Mouse (Mus musculus): Measurements from ENCODE around the gene Nr4a3. TPM values are rescaled to one million over a fixed set of nuclear protein-coding genes. Genes with fewer than 3 reads are reported as not detected.
A peak's percentile ranks its signal among the peaks of the same experiment; 100 is the strongest.

The Nr4a3 gene
- polyA plus RNA-seq, 1 experiment from 2014 or later = 0.13 TPM

DNA sequence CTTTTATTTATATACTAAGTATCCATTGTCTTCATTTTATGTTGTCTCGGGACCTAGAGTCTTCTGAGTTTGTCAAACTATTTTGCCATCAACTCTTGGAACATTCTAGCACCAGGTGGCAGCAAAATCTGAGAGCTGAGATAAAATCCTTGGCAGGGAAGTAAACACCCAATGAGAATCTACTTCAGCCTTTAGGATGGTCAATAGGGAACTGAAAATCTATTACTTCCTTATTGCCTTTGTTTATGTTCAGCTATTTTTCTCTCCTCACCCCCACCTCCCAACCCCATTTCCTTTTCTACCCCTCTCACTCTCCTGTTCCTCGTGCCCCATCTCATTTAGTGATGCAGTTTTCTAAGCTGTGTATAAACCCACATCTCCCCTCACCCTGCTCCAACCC lies 63.6 kb downstream of the Nr4a3 start:
- no peak overlapping the region for H3K4me2 ChIP-seq (ENCODE audit: low read depth, low read length)
- no peak for ATAC-seq (replicated peaks; ENCODE audit: extremely low read depth, insufficient read depth, low FRiP score)
- no peaks in the 10 kb centered on the region for H3K4me1 ChIP-seq (ENCODE audit: control insufficient read depth, insufficient read depth, low read length)
- H3K27ac ChIP-seq (ENCODE audit: low read length) = no peak overlapping the region
- H3K36me3 ChIP-seq (ENCODE audit: control insufficient read depth, insufficient read depth) = no peaks in the 10 kb centered on the region
- no peaks in the 10 kb centered on the region for H3K9me3 ChIP-seq (replicated peaks; ENCODE audit: control insufficient read depth, low read length)
- no peaks in the 10 kb centered on the region for H3K27me3 ChIP-seq (ENCODE audit: control insufficient read depth, insufficient read depth, low read length)
- H3K9ac ChIP-seq (ENCODE audit: low read length) = no peak overlapping the region
- no peak overlapping the region for H3K4me3 ChIP-seq (ENCODE audit: low read length)
- WGBS = 58% methylated on average over 2 of the region's 2 CpGs

DNA sequence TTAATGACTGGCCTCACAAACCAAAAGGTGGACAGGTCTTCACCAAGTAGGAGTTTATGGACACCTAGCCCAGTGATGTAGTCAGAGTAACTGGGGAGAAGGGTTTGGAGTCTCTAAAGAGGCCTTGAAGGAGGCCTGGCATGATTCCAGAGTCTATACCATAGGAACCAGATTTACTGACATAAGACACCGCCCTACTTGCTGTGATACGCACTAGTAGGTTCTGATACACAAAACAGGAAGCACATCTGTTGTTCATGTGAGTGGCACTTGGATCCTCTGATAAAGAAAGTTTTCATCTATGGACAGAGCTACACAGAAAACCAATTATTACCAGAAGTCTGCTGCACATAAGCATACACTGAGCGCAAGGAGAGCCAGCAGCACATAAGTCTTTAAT lies 65.4 kb downstream of the Nr4a3 start:
- Histone ChIP-seq H3K4me3 (ENCODE audit: low read length) (no peak overlapping the region), H3K9ac (ENCODE audit: low read length) (no peak overlapping the region), H3K27ac (ENCODE audit: low read length) (no peak overlapping the region), H3K4me1 (ENCODE audit: control insufficient read depth, insufficient read depth, low read length) (no peaks in the 10 kb centered on the region), H3K27me3 (ENCODE audit: control insufficient read depth, insufficient read depth, low read length) (no peaks in the 10 kb centered on the region), H3K36me3 (ENCODE audit: control insufficient read depth, insufficient read depth) (no peaks in the 10 kb centered on the region), H3K4me2 (ENCODE audit: low read depth, low read length) (no peak overlapping the region), H3K9me3 (replicated peaks; ENCODE audit: control insufficient read depth, low read length) (no peaks in the 10 kb centered on the region)
- 83% methylated on average over 3 of the region's 3 CpGs for WGBS
- no peak for ATAC-seq (replicated peaks; ENCODE audit: extremely low read depth, insufficient read depth, low FRiP score)

DNA sequence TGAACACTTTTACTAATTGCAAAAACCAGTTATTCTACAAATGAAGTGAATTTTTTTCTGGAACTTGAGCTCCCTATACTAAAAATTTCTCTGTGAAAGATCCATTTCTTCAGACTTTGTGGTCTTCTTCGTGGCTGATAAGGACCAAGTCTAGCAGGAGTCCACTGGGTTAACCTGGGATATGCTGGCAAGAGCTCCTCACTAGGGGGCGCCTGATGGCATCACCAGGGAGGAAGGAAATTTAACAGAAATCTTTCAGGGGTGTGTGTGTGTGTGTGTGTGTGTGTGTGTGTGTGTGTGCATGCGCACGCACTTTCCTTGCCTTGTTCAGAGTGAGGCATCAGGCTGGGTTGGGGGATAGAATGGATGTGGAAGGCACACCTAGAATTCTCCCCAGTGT lies 71.2 kb downstream of the Nr4a3 start:
- Histone ChIP-seq H3K9me3 (replicated peaks; ENCODE audit: control insufficient read depth, low read length) (no peaks in the 10 kb centered on the region), H3K27me3 (ENCODE audit: control insufficient read depth, insufficient read depth, low read length) (no peaks in the 10 kb centered on the region), H3K27ac (ENCODE audit: low read length) (no peak overlapping the region), H3K36me3 (ENCODE audit: control insufficient read depth, insufficient read depth) (no peaks in the 10 kb centered on the region), H3K4me2 (ENCODE audit: low read depth, low read length) (no peak overlapping the region), H3K9ac (ENCODE audit: low read length) (no peak overlapping the region), H3K4me1 (ENCODE audit: control insufficient read depth, insufficient read depth, low read length) (no peaks in the 10 kb centered on the region), H3K4me3 (ENCODE audit: low read length) (no peak overlapping the region)
- ATAC-seq (replicated peaks; ENCODE audit: extremely low read depth, insufficient read depth, low FRiP score) = no peak
- WGBS = 61% methylated on average over 4 of the region's 4 CpGs

DNA sequence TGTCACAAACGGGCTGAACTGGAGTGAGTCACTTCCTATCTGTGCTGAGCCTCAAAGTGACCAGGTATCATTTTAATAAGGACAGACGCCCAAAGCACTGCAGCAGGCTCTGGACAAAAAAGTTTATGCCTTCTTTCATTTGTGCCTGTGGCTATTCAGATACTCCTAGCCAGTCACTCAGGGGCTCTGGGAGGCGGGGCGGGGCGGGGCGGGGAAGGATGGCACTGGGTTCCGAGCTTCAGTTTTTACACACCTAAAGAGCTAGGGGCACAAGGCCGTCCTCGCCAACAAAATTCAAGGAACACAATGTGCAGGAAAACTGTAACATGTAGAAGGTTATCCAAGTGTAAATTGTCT lies 79.4 kb downstream of the Nr4a3 start:
- WGBS = 3% methylated on average over 9 of the region's 9 CpGs
- Histone ChIP-seq H3K27ac (ENCODE audit: low read length) (no peak overlapping the region), H3K9ac (ENCODE audit: low read length) (no peak overlapping the region), H3K4me3 (ENCODE audit: low read length) (peak overlapping the region; percentile 76), H3K4me2 (ENCODE audit: low read depth, low read length) (peak overlapping the region; percentile 80), H3K4me1 (ENCODE audit: control insufficient read depth, insufficient read depth, low read length) (peaks cover 4% of the 10 kb centered on the region; the same call in 1 of the 2 replicates), H3K9me3 (replicated peaks; ENCODE audit: control insufficient read depth, low read length) (no peaks in the 10 kb centered on the region), H3K36me3 (ENCODE audit: control insufficient read depth, insufficient read depth) (no peaks in the 10 kb centered on the region), H3K27me3 (ENCODE audit: control insufficient read depth, insufficient read depth, low read length) (no peaks in the 10 kb centered on the region)
- ATAC-seq (replicated peaks; ENCODE audit: extremely low read depth, insufficient read depth, low FRiP score) = peak; percentile 69

DNA sequence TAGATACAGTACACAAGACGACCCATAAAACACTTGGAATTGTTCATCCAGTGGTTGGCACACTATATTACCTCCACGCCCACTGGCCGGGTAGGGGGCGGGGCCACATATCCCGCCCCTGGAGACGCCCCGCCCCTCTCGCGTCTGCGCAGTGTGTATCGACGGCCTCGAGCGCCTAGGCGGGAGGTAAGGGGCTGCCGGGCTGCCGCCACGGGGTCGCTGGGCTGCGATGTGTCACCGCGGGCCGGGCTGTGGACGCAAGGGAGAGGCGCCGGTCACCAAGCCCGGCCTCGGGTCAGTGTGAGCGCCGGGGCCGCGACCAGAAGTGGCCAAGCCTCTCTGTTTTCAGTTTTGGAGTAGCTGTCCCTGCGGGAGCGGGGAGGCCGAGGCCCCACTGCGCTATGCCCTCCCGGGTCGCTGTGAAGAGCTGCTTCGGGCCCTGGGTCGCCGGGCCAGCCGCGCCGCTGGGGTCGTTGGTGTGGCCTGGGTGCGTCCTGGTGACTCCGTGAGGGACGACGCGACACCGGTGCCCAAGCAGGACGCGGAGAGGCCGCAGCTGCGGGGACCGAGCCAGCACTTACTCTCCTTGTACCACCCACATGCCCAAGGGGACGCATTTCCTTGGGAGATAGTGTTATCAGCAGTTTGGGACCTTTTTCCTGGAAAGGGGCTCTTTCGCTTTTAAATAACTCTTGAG lies 80.0 kb downstream of the Nr4a3 start, which contains the start of gene Stx17:
Gene Stx17 (plus strand): TSS at position 143 of the 697 bp plus-strand sequence.
- Histone ChIP-seq H3K9ac (ENCODE audit: low read length) (peak within 1 kb of the TSS; percentile 92), H3K4me1 (ENCODE audit: control insufficient read depth, insufficient read depth, low read length) (peaks cover 4% of the 10 kb centered on the region; the same call in 1 of the 2 replicates), H3K4me2 (ENCODE audit: low read depth, low read length) (peak within 1 kb of the TSS; percentile 80), H3K4me3 (ENCODE audit: low read length) (peak within 1 kb of the TSS; percentile 76), H3K9me3 (replicated peaks; ENCODE audit: control insufficient read depth, low read length) (no peaks in the 10 kb centered on the region), H3K27me3 (ENCODE audit: control insufficient read depth, insufficient read depth, low read length) (no peaks in the 10 kb centered on the region), H3K27ac (ENCODE audit: low read length) (peak within 1 kb of the TSS; percentile 57), H3K36me3 (ENCODE audit: control insufficient read depth, insufficient read depth) (no peaks in the 10 kb centered on the region)
- WGBS = under 1% methylated on average over 58 of the region's 58 CpGs
- peak; percentile 100 for ATAC-seq (replicated peaks; ENCODE audit: extremely low read depth, insufficient read depth, low FRiP score)

DNA sequence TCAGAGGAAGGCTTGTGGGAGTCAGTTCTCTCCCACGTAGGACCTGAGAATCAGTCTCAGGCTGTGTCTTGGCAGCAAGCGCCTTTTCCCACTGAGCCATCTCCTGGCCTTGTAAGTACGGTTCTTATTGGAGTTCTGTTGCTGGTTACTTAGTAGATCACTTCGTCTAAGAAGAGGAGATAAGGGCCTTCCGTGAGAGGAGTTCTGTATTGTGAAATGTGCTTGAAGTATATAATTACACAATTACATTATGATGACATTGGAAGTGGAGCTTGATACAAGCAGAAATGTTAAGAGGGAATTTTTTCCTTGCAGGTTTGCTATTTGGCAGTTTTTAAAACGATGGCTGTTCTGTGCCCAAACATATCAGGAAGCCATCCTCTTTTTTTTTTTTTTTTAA lies 85.4 kb downstream of the Nr4a3 start:
- H3K4me2 ChIP-seq (ENCODE audit: low read depth, low read length) = no peak overlapping the region
- no peaks in the 10 kb centered on the region for H3K27me3 ChIP-seq (ENCODE audit: control insufficient read depth, insufficient read depth, low read length)
- no peak for ATAC-seq (replicated peaks; ENCODE audit: extremely low read depth, insufficient read depth, low FRiP score)
- H3K27ac ChIP-seq (ENCODE audit: low read length) = no peak overlapping the region
- H3K36me3 ChIP-seq (ENCODE audit: control insufficient read depth, insufficient read depth) = peaks cover 6% of the 10 kb centered on the region
- H3K9ac ChIP-seq (ENCODE audit: low read length) = no peak overlapping the region
- H3K4me1 ChIP-seq (ENCODE audit: control insufficient read depth, insufficient read depth, low read length) = peaks cover 4% of the 10 kb centered on the region; the same call in 1 of the 2 replicates
- H3K4me3 ChIP-seq (ENCODE audit: low read length) = no peak overlapping the region
- WGBS = 68% methylated on average over 6 of the region's 6 CpGs
- no peaks in the 10 kb centered on the region for H3K9me3 ChIP-seq (replicated peaks; ENCODE audit: control insufficient read depth, low read length)

DNA sequence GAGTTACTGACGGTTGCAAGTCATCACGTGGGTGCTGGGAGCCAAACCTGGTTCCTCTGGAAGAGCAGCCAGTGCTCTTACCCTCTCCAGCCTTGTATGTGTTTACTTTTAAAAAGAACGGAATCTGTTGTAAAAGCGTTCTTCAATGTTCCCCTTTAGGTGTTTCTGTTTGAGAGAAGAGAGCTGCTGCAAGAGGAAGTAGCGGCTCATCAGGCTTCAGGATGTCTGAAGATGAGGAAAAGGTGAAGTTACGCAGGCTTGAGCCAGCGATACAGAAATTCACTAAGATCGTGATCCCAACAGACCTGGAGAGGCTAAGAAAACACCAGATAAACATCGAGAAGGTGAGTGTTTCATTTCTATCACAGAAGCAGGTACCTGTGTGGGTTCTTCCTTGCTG lies 86.7 kb downstream of the Nr4a3 start:
- Histone ChIP-seq H3K36me3 (ENCODE audit: control insufficient read depth, insufficient read depth) (peaks cover 9% of the 10 kb centered on the region), H3K4me3 (ENCODE audit: low read length) (no peak overlapping the region), H3K9ac (ENCODE audit: low read length) (no peak overlapping the region), H3K4me2 (ENCODE audit: low read depth, low read length) (no peak overlapping the region), H3K4me1 (ENCODE audit: control insufficient read depth, insufficient read depth, low read length) (no peaks in the 10 kb centered on the region), H3K27me3 (ENCODE audit: control insufficient read depth, insufficient read depth, low read length) (no peaks in the 10 kb centered on the region), H3K27ac (ENCODE audit: low read length) (no peak overlapping the region), H3K9me3 (replicated peaks; ENCODE audit: control insufficient read depth, low read length) (no peaks in the 10 kb centered on the region)
- no peak for ATAC-seq (replicated peaks; ENCODE audit: extremely low read depth, insufficient read depth, low FRiP score)
- 92% methylated on average over 9 of the region's 9 CpGs for whole genome bisulfite sequencing

DNA sequence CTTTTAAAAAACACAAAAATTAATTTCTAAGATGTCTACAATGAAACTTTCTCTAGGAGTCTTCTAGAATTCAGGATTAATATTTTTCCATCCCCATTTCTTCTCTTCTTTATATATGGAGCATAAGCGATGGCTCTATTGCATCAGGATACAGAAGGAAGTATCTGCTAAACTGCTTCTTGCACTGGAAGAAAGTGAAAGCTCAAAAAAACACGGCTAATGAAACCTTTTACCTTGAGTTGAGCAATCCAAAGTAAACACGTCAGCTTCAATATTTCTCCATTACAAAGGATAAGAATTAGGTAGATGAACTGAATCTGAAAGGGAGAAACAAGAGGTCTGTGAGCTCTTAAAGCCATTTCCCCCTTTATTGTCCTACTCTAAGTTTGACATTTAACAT lies 87.8 kb downstream of the Nr4a3 start:
- no peak overlapping the region for H3K4me2 ChIP-seq (ENCODE audit: low read depth, low read length)
- no peak overlapping the region for H3K27ac ChIP-seq (ENCODE audit: low read length)
- 83% methylated on average over 3 of the region's 3 CpGs for WGBS
- H3K36me3 ChIP-seq (ENCODE audit: control insufficient read depth, insufficient read depth) = peaks cover 11% of the 10 kb centered on the region
- H3K4me3 ChIP-seq (ENCODE audit: low read length) = no peak overlapping the region
- no peak overlapping the region for H3K9ac ChIP-seq (ENCODE audit: low read length)
- no peaks in the 10 kb centered on the region for H3K27me3 ChIP-seq (ENCODE audit: control insufficient read depth, insufficient read depth, low read length)
- H3K9me3 ChIP-seq (replicated peaks; ENCODE audit: control insufficient read depth, low read length) = no peaks in the 10 kb centered on the region
- no peak for ATAC-seq (replicated peaks; ENCODE audit: extremely low read depth, insufficient read depth, low FRiP score)
- no peaks in the 10 kb centered on the region for H3K4me1 ChIP-seq (ENCODE audit: control insufficient read depth, insufficient read depth, low read length)

Data from heart, embryonic 16.5 days (tissue).